Mouse (Mus musculus): ENCODE results near the gene Timm8a2. TPM values are rescaled to one million over a fixed set of nuclear protein-coding genes. Genes with fewer than 3 reads are reported as not detected.

The Timm8a2 gene
- polyA plus RNA-seq, 1 experiment from 2014 or later: not detected

GRCm38 (mm10) chr14:122012814-122013213 lies 21.7 kb upstream of the Timm8a2 start:
- no peak overlapping the region for H3K9ac ChIP-seq (replicated peaks)
- no peak overlapping the region for H3K4me3 ChIP-seq
- H3K9me3 ChIP-seq: no peaks in the 10 kb centered on the region
- no peak overlapping the region for H3K27ac ChIP-seq (replicated peaks)
- H3K36me3 ChIP-seq: peaks cover 5% of the 10 kb centered on the region; the same call in 1 of the 2 replicates
- H3K27me3 ChIP-seq: no peaks in the 10 kb centered on the region
- no peak for ATAC-seq (replicated peaks)
- whole genome bisulfite sequencing: 90% methylated on average over 13 of the region's 13 CpGs
- no peaks in the 10 kb centered on the region for H3K4me1 ChIP-seq
- no peak overlapping the region for H3K4me2 ChIP-seq (replicated peaks)

GRCm38 (mm10) chr14:122013417-122013951 lies 21.0 kb upstream of the Timm8a2 start:
- H3K27ac ChIP-seq (replicated peaks): no peak overlapping the region
- peaks cover 4% of the 10 kb centered on the region; the same call in 1 of the 2 replicates for H3K36me3 ChIP-seq
- no peak overlapping the region for H3K9ac ChIP-seq (replicated peaks)
- H3K27me3 ChIP-seq: no peaks in the 10 kb centered on the region
- H3K4me1 ChIP-seq: no peaks in the 10 kb centered on the region
- no peak overlapping the region for H3K4me2 ChIP-seq (replicated peaks)
- H3K4me3 ChIP-seq: no peak overlapping the region
- H3K9me3 ChIP-seq: no peaks in the 10 kb centered on the region
- ATAC-seq (replicated peaks): no peak
- WGBS: 85% methylated on average over 14 of the region's 14 CpGs

DNA sequence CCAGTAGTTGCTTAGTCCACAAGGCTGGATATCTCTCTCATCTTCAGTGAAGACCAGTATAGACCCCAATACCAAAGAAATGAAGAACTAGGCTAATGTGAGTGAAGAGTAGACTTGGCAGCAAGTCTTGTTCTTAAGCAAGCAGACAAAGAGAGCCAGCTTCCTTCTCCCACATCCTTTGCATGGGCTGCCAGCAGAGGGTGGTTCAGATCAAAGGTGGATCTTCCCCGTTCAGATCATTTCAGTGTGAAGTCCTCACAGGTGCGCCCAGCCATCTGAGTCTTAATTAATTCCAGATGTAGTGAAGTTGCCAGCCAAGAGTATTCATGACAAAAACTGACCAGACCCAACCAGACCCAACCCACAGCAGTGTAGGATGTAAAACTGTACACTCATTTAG lies 16.5 kb upstream of the Timm8a2 start:
- H3K4me3 ChIP-seq: no peak overlapping the region
- no peak overlapping the region for H3K9ac ChIP-seq (replicated peaks)
- H3K4me2 ChIP-seq (replicated peaks): no peak overlapping the region
- no peak for ATAC-seq (replicated peaks)
- 86% methylated on average over 2 of the region's 2 CpGs for WGBS
- peaks cover 7% of the 10 kb centered on the region; the same call in 1 of the 2 replicates for H3K36me3 ChIP-seq
- no peaks in the 10 kb centered on the region for H3K4me1 ChIP-seq
- H3K27me3 ChIP-seq: no peaks in the 10 kb centered on the region
- no peaks in the 10 kb centered on the region for H3K9me3 ChIP-seq
- H3K27ac ChIP-seq (replicated peaks): no peak overlapping the region

DNA sequence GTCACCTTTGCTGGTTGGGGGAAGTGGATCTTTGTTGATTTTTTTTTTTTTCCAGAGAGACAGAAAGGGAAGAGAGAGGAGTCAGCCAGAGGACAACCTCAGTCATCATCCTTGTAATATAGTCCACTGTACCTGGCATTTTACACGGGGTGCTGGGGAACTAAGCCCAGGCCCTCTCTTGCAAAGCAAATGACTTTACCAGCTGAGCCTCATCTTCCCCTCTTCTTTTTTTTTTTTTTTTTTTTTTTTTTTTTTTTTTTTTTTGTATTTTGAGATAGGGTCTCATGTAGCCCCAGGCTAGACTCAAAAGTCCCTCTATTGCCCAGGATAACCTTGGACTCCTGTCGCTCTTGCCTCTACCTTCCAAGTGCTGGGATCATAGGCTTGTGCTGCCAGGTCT lies 15.1 kb upstream of the Timm8a2 start:
- Histone ChIP-seq H3K4me1 (no peaks in the 10 kb centered on the region), H3K27me3 (no peaks in the 10 kb centered on the region), H3K9ac (replicated peaks) (no peak overlapping the region), H3K4me2 (replicated peaks) (no peak overlapping the region), H3K4me3 (no peak overlapping the region), H3K9me3 (no peaks in the 10 kb centered on the region), H3K27ac (replicated peaks) (no peak overlapping the region), H3K36me3 (peaks cover 7% of the 10 kb centered on the region; the same call in 1 of the 2 replicates)
- WGBS: 97% methylated on average over 2 of the region's 2 CpGs
- no peak for ATAC-seq (replicated peaks)

GRCm38 (mm10) chr14:122020567-122020966 lies 13.9 kb upstream of the Timm8a2 start:
- WGBS: 94% methylated on average over 6 of the region's 6 CpGs
- Histone ChIP-seq H3K9me3 (no peaks in the 10 kb centered on the region), H3K4me2 (replicated peaks) (no peak overlapping the region), H3K4me3 (no peak overlapping the region), H3K27me3 (no peaks in the 10 kb centered on the region), H3K4me1 (no peaks in the 10 kb centered on the region), H3K36me3 (peaks cover 7% of the 10 kb centered on the region; the same call in 1 of the 2 replicates), H3K9ac (replicated peaks) (no peak overlapping the region), H3K27ac (replicated peaks) (no peak overlapping the region)
- ATAC-seq (replicated peaks): 0 out of 2 replicates have a peak, but pooled peaks have one; percentile 43

- no peak for ATAC-seq (replicated peaks)
Measured at GRCm38 (mm10) chr14:122023054-122023453, 11.4 kb upstream of the Timm8a2 start.

GRCm38 (mm10) chr14:122023928-122024327 lies 10.5 kb upstream of the Timm8a2 start:
- Histone ChIP-seq H3K9ac (replicated peaks) (no peak overlapping the region), H3K36me3 (peaks cover 7% of the 10 kb centered on the region; the same call in 1 of the 2 replicates), H3K4me1 (no peaks in the 10 kb centered on the region), H3K4me2 (replicated peaks) (no peak overlapping the region), H3K4me3 (no peak overlapping the region), H3K9me3 (no peaks in the 10 kb centered on the region), H3K27ac (replicated peaks) (no peak overlapping the region), H3K27me3 (no peaks in the 10 kb centered on the region)
- no peak for ATAC-seq (replicated peaks)

More at GRCm38 (mm10) chr14:122023054-122023453, 11.4 kb upstream of the Timm8a2 start:
- Histone ChIP-seq H3K9ac (replicated peaks) (no peak overlapping the region), H3K36me3 (peaks cover 7% of the 10 kb centered on the region; the same call in 1 of the 2 replicates), H3K27ac (replicated peaks) (no peak overlapping the region), H3K4me3 (no peak overlapping the region), H3K4me1 (no peaks in the 10 kb centered on the region), H3K9me3 (no peaks in the 10 kb centered on the region), H3K4me2 (replicated peaks) (no peak overlapping the region), H3K27me3 (no peaks in the 10 kb centered on the region)
- WGBS: 97% methylated on average over 1 of the region's 1 CpGs

DNA sequence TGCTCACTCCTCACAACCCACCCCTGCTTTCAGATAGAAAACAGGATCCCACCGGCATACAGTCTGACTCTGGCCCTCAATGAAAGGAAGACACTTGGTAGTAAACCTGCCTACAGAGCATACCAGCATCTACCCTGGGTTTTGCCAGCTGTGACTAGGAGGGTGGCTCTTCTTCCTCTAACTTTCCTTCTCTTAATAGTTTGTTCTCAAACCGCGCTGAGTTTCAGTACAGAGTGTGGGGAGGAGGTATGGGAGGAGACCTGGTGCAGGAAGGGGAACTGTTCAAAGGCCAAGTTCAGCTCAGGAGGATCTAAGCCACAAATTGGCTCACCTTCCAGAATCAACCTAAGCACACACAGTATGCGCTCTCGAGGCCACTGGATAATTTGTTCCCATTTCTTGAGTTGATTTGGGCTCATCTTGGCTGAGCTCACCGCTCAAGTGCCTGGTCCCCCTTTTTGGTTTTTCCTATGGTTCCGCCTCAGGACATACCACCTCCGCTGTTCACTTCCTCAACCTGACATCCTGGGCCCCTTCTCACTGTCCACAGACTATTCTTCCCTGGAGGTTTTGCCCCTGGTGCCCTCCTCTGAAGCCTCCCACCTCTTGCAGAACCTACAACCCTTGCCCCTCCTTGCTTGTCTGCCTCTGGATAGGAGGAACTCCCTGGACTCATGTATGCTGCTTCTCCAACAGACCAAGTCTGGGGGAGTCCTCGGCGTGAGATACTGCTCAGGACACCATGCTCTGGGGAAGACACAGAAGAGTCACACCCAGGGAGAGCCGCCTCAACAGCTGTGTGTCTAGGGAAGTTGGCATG lies 5.3 kb upstream of the Timm8a2 start:
- 91% methylated on average over 11 of the region's 11 CpGs for WGBS
- Histone ChIP-seq H3K4me2 (replicated peaks) (no peak overlapping the region), H3K36me3 (no peaks in the 10 kb centered on the region), H3K4me1 (no peaks in the 10 kb centered on the region), H3K9me3 (no peaks in the 10 kb centered on the region), H3K9ac (replicated peaks) (no peak overlapping the region), H3K4me3 (no peak overlapping the region), H3K27ac (replicated peaks) (no peak overlapping the region), H3K27me3 (no peaks in the 10 kb centered on the region)
- no peak for ATAC-seq (replicated peaks)

GRCm38 (mm10) chr14:122029851-122030250 lies 4.6 kb upstream of the Timm8a2 start:
- H3K9me3 ChIP-seq: no peaks in the 10 kb centered on the region
- ATAC-seq (replicated peaks): no peak
- no peak overlapping the region for H3K27ac ChIP-seq (replicated peaks)
- WGBS: 87% methylated on average over 4 of the region's 4 CpGs
- no peak overlapping the region for H3K9ac ChIP-seq (replicated peaks)
- no peak overlapping the region for H3K4me3 ChIP-seq
- H3K4me2 ChIP-seq (replicated peaks): no peak overlapping the region
- no peaks in the 10 kb centered on the region for H3K4me1 ChIP-seq
- no peaks in the 10 kb centered on the region for H3K27me3 ChIP-seq
- H3K36me3 ChIP-seq: no peaks in the 10 kb centered on the region

DNA sequence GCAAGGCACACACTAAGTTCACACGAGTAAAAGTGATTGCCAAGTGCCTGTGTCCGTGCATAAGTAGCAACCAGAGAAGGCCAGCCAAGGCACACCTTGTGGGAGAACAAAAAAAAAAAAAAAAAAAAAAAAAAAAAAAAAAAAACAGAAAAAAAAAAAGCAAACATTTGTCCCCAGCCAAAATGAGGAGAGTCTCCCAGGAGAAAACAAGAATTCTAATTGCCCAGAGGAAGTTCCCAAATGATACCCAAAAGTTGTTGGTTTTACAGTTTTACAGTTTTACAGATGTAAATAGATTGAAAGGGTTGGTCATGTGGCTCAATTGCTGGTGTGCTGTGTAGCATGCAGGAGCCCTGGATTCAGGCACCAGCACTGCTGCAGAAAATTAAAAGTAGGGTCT lies 2.4 kb upstream of the Timm8a2 start:
- Histone ChIP-seq H3K27me3 (no peaks in the 10 kb centered on the region), H3K36me3 (no peaks in the 10 kb centered on the region), H3K27ac (replicated peaks) (no peak overlapping the region), H3K4me3 (no peak overlapping the region), H3K9ac (replicated peaks) (no peak overlapping the region), H3K4me2 (replicated peaks) (no peak overlapping the region), H3K9me3 (no peaks in the 10 kb centered on the region), H3K4me1 (no peaks in the 10 kb centered on the region)
- no peak for ATAC-seq (replicated peaks)
- 94% methylated on average over 2 of the region's 2 CpGs for WGBS

GRCm38 (mm10) chr14:122035181-122035580 lies 707 bp downstream of the Timm8a2 start:
- H3K4me3 ChIP-seq: no peak overlapping the region
- H3K27ac ChIP-seq (replicated peaks): no peak overlapping the region
- H3K4me1 ChIP-seq: no peaks in the 10 kb centered on the region
- no peaks in the 10 kb centered on the region for H3K9me3 ChIP-seq
- H3K9ac ChIP-seq (replicated peaks): no peak overlapping the region
- no peak overlapping the region for H3K4me2 ChIP-seq (replicated peaks)
- WGBS: 92% methylated on average over 1 of the region's 1 CpGs
- no peaks in the 10 kb centered on the region for H3K36me3 ChIP-seq
- ATAC-seq (replicated peaks): no peak
- no peaks in the 10 kb centered on the region for H3K27me3 ChIP-seq

- no peaks in the 10 kb centered on the region for H3K9me3 ChIP-seq
- no peak overlapping the region for H3K27ac ChIP-seq (replicated peaks)
- H3K4me1 ChIP-seq: no peaks in the 10 kb centered on the region
- no peak overlapping the region for H3K4me2 ChIP-seq (replicated peaks)
- no peaks in the 10 kb centered on the region for H3K27me3 ChIP-seq
- no peak overlapping the region for H3K9ac ChIP-seq (replicated peaks)
- no peaks in the 10 kb centered on the region for H3K36me3 ChIP-seq
- no peak overlapping the region for H3K4me3 ChIP-seq
- WGBS: 81% methylated on average over 2 of the region's 2 CpGs
- no peak for ATAC-seq (replicated peaks)
Measured at GRCm38 (mm10) chr14:122035860-122036259, 1.4 kb downstream of the Timm8a2 start.

Data from forebrain, embryonic 15.5 days (tissue).